Mouse (Mus musculus) megakaryocyte-erythroid progenitor cell, adult 5-6 weeks (primary cell): ENCODE measurements around the gene Polr2g. TPM values are rescaled to one million over a fixed set of nuclear protein-coding genes. Genes with fewer than 3 reads are reported as not detected.

Experiments
- ATAC-seq: replicated peaks from 2 replicates; pipeline ENCODE4 v1.8.0; 2016; ENCODE audit warnings: mild to moderate bottlenecking, inconsistent platforms; ENCODE audit not compliant: severe bottlenecking, poor library complexity, low FRiP score, low TSS enrichment
- total RNA-seq, 2 experiments: library from RNA; stranded (forward) in 1 of 2; stranded (reverse) in 1 of 2; fragments of 200-1000, 215-1000 nt in 1 of 2; fragments of >200 nt in 1 of 2; fragmentation: Nextera tagmentation in 1 of 2; gene quantifications; 2 replicates each; pipeline ENCODE4 v1.2.3; 2014 to 2017

Gene Polr2g
- total RNA-seq, 2 experiments from 2014 or later, result 106 to 126 TPM

- peak; percentile 58 for ATAC-seq
Observed at GRCm38 (mm10) chr19:8770567-8771270, 27.7 kb downstream of the Polr2g start, which contains the start of gene Tmem223. Gene Tmem223, plus strand, starts transcription at chr19:8770996.

GRCm38 (mm10) chr19:8765562-8765961 is 32.8 kb downstream of the Polr2g start:
- ATAC-seq, result no peak

- no peak for ATAC-seq
Observed at GRCm38 (mm10) chr19:8763276-8763675, 35.1 kb downstream of the Polr2g start.

GRCm38 (mm10) chr19:8760757-8761156 is 37.6 kb downstream of the Polr2g start:
- ATAC-seq, result no peak

- ATAC-seq, result no peak
Observed at GRCm38 (mm10) chr19:8758899-8759298, 39.5 kb downstream of the Polr2g start.

- no peak for ATAC-seq
Observed at GRCm38 (mm10) chr19:8757471-8757998, 40.8 kb downstream of the Polr2g start.

- ATAC-seq, result peak; percentile 80
Observed at GRCm38 (mm10) chr19:8756635-8757387, 41.6 kb downstream of the Polr2g start, which contains the start of gene Nxf1. Gene Nxf1, plus strand, starts transcription at chr19:8757073.

- ATAC-seq, result no peak
Observed at GRCm38 (mm10) chr19:8755652-8756051, 42.7 kb downstream of the Polr2g start.

GRCm38 (mm10) chr19:8747368-8747767 is 51.0 kb downstream of the Polr2g start:
- ATAC-seq, result no peak

- no peak for ATAC-seq
Observed at GRCm38 (mm10) chr19:8745382-8745781, 53.0 kb downstream of the Polr2g start.

Other genes starting within 250 kb of the Polr2g start
Only the 30 nearest of the 33 such genes appear.
- gene Chrm1, start 134.8 kb downstream of the Polr2g start, total RNA-seq (2014; fragmentation: Nextera tagmentation), result not detected in 2 replicates
- gene Chrm1, start 134.8 kb downstream of the Polr2g start, total RNA-seq (2017), result not detected in 2 replicates
- 67.5 and 74.7 TPM in 2 replicates for gene Slc3a2, start 75.2 kb downstream of the Polr2g start, total RNA-seq (2014; fragmentation: Nextera tagmentation)
- gene Slc3a2, start 75.2 kb downstream of the Polr2g start, total RNA-seq (2017), result 70.1 and 93.9 TPM in 2 replicates
- gene Wdr74, start 62.8 kb downstream of the Polr2g start, total RNA-seq (2014; fragmentation: Nextera tagmentation), result 193 and 207 TPM in 2 replicates
- gene Wdr74, start 62.8 kb downstream of the Polr2g start, total RNA-seq (2017), result 142 TPM in 2 replicates
- gene 1700092M07Rik, start 57.9 kb downstream of the Polr2g start, total RNA-seq (2014; fragmentation: Nextera tagmentation), result 2.0 TPM in 1 of 2 replicates, not detected in the other
- 3.8 and 6.5 TPM in 2 replicates for gene 1700092M07Rik, start 57.9 kb downstream of the Polr2g start, total RNA-seq (2017)
- gene Stx5a, start 57.2 kb downstream of the Polr2g start, total RNA-seq (2014; fragmentation: Nextera tagmentation), result 74.7 and 80.4 TPM in 2 replicates
- gene Stx5a, start 57.2 kb downstream of the Polr2g start, total RNA-seq (2017), result 35.5 and 43.5 TPM in 2 replicates
- 365 and 530 TPM in 2 replicates for gene Nxf1, start 41.5 kb downstream of the Polr2g start, total RNA-seq (2014; fragmentation: Nextera tagmentation)
- 100 and 161 TPM in 2 replicates for gene Nxf1, start 41.5 kb downstream of the Polr2g start, total RNA-seq (2017)
- gene Tmem223, start 27.6 kb downstream of the Polr2g start, total RNA-seq (2014; fragmentation: Nextera tagmentation), result 59.6 and 76.4 TPM in 2 replicates
- gene Tmem223, start 27.6 kb downstream of the Polr2g start, total RNA-seq (2017), result 32.1 and 33.8 TPM in 2 replicates
- gene Tmem179b, start 24.1 kb downstream of the Polr2g start, total RNA-seq (2014; fragmentation: Nextera tagmentation), result 104 and 114 TPM in 2 replicates
- gene Tmem179b, start 24.1 kb downstream of the Polr2g start, total RNA-seq (2017), result 31.2 and 54.7 TPM in 2 replicates
- 13.2 and 16.1 TPM in 2 replicates for gene Taf6l, start 12.2 kb downstream of the Polr2g start, total RNA-seq (2014; fragmentation: Nextera tagmentation)
- gene Taf6l, start 12.2 kb downstream of the Polr2g start, total RNA-seq (2017), result 7.6 and 12.0 TPM in 2 replicates
- gene Zbtb3, start 4.0 kb upstream of the Polr2g start, total RNA-seq (2014; fragmentation: Nextera tagmentation), result 1.4 and 1.9 TPM in 2 replicates
- gene Zbtb3, start 4.0 kb upstream of the Polr2g start, total RNA-seq (2017), result 0.91 and 1.6 TPM in 2 replicates
- 35.6 and 41.6 TPM in 2 replicates for gene Ttc9c, start 20.8 kb upstream of the Polr2g start, total RNA-seq (2014; fragmentation: Nextera tagmentation)
- 55.3 and 57.2 TPM in 2 replicates for gene Ttc9c, start 20.8 kb upstream of the Polr2g start, total RNA-seq (2017)
- gene Hnrnpul2, start 21.4 kb upstream of the Polr2g start, total RNA-seq (2014; fragmentation: Nextera tagmentation), result 68.2 and 88.0 TPM in 2 replicates
- gene Hnrnpul2, start 21.4 kb upstream of the Polr2g start, total RNA-seq (2017), result 85.2 and 100.0 TPM in 2 replicates
- gene AC129217.1, start 31.2 kb upstream of the Polr2g start, total RNA-seq (2014; fragmentation: Nextera tagmentation), result not detected in 2 replicates
- gene AC129217.1, start 31.2 kb upstream of the Polr2g start, total RNA-seq (2017), result not detected in 2 replicates
- 70.3 and 71.7 TPM in 2 replicates for gene Bscl2, start 38.9 kb upstream of the Polr2g start, total RNA-seq (2014; fragmentation: Nextera tagmentation)
- 29.5 TPM in 2 replicates for gene Bscl2, start 38.9 kb upstream of the Polr2g start, total RNA-seq (2017)
- 0.57 TPM in 1 of 2 replicates, not detected in the other for gene Gng3, start 40.6 kb upstream of the Polr2g start, total RNA-seq (2014; fragmentation: Nextera tagmentation)
- 0.30 and 1.3 TPM in 2 replicates for gene Gng3, start 40.6 kb upstream of the Polr2g start, total RNA-seq (2017)
- 0.52 TPM in 1 of 2 replicates, not detected in the other for gene Lrrn4cl, start 52.2 kb upstream of the Polr2g start, total RNA-seq (2014; fragmentation: Nextera tagmentation)
- 1.5 TPM in 1 of 2 replicates, not detected in the other for gene Lrrn4cl, start 52.2 kb upstream of the Polr2g start, total RNA-seq (2017)
- 148 and 194 TPM in 2 replicates for gene Ubxn1, start 72.9 kb upstream of the Polr2g start, total RNA-seq (2014; fragmentation: Nextera tagmentation)
- gene Ubxn1, start 72.9 kb upstream of the Polr2g start, total RNA-seq (2017), result 235 and 295 TPM in 2 replicates
- 46.7 and 54.1 TPM in 2 replicates for gene Uqcc3, start 82.3 kb upstream of the Polr2g start, total RNA-seq (2014; fragmentation: Nextera tagmentation)
- gene Uqcc3, start 82.3 kb upstream of the Polr2g start, total RNA-seq (2017), result 73.3 and 94.5 TPM in 2 replicates
- gene Lbhd1, start 85.2 kb upstream of the Polr2g start, total RNA-seq (2014; fragmentation: Nextera tagmentation), result 27.8 and 35.8 TPM in 2 replicates
- 18.0 and 18.4 TPM in 2 replicates for gene Lbhd1, start 85.2 kb upstream of the Polr2g start, total RNA-seq (2017)
- not detected in 2 replicates for gene Gm49403, start 85.4 kb upstream of the Polr2g start, total RNA-seq (2014; fragmentation: Nextera tagmentation)
- not detected in 2 replicates for gene Gm49403, start 85.4 kb upstream of the Polr2g start, total RNA-seq (2017)
- 76.6 and 113 TPM in 2 replicates for gene 1810009A15Rik, start 90.3 kb upstream of the Polr2g start, total RNA-seq (2014; fragmentation: Nextera tagmentation)
- 94.2 and 120 TPM in 2 replicates for gene 1810009A15Rik, start 90.3 kb upstream of the Polr2g start, total RNA-seq (2017)
- 2.5 and 25.7 TPM in 2 replicates for gene Gm49416, start 90.3 kb upstream of the Polr2g start, total RNA-seq (2014; fragmentation: Nextera tagmentation)
- gene Gm49416, start 90.3 kb upstream of the Polr2g start, total RNA-seq (2017), result not detected in 2 replicates
- gene Ints5, start 94.4 kb upstream of the Polr2g start, total RNA-seq (2014; fragmentation: Nextera tagmentation), result 31.4 and 37.7 TPM in 2 replicates
- 16.6 and 17.1 TPM in 2 replicates for gene Ints5, start 94.4 kb upstream of the Polr2g start, total RNA-seq (2017)
- gene Ganab, start 99.5 kb upstream of the Polr2g start, total RNA-seq (2014; fragmentation: Nextera tagmentation), result 120 and 130 TPM in 2 replicates
- gene Ganab, start 99.5 kb upstream of the Polr2g start, total RNA-seq (2017), result 53.2 and 69.7 TPM in 2 replicates
- gene B3gat3, start 121.8 kb upstream of the Polr2g start, total RNA-seq (2014; fragmentation: Nextera tagmentation), result 30.3 and 36.8 TPM in 2 replicates
- 17.6 and 17.7 TPM in 2 replicates for gene B3gat3, start 121.8 kb upstream of the Polr2g start, total RNA-seq (2017)
- 4.6 and 6.2 TPM in 2 replicates for gene Rom1, start 130.8 kb upstream of the Polr2g start, total RNA-seq (2014; fragmentation: Nextera tagmentation)
- 0.75 and 4.3 TPM in 2 replicates for gene Rom1, start 130.8 kb upstream of the Polr2g start, total RNA-seq (2017)
- 29.3 and 45.8 TPM in 2 replicates for gene Eml3, start 131.0 kb upstream of the Polr2g start, total RNA-seq (2014; fragmentation: Nextera tagmentation)
- gene Eml3, start 131.0 kb upstream of the Polr2g start, total RNA-seq (2017), result 14.5 and 23.6 TPM in 2 replicates
- gene Mta2, start 143.3 kb upstream of the Polr2g start, total RNA-seq (2014; fragmentation: Nextera tagmentation), result 158 and 173 TPM in 2 replicates
- 205 and 206 TPM in 2 replicates for gene Mta2, start 143.3 kb upstream of the Polr2g start, total RNA-seq (2017)
- gene Tut1, start 155.3 kb upstream of the Polr2g start, total RNA-seq (2014; fragmentation: Nextera tagmentation), result 30.7 and 32.2 TPM in 2 replicates
- gene Tut1, start 155.3 kb upstream of the Polr2g start, total RNA-seq (2017), result 15.8 and 18.8 TPM in 2 replicates
- gene Eef1g, start 168.5 kb upstream of the Polr2g start, total RNA-seq (2014; fragmentation: Nextera tagmentation), result 1,323 and 1,614 TPM in 2 replicates
- gene Eef1g, start 168.5 kb upstream of the Polr2g start, total RNA-seq (2017), result 848 and 982 TPM in 2 replicates